Mouse (Mus musculus) stomach, embryonic 15.5 days (tissue): Measurements from ENCODE around the gene Mettl13. TPM values are rescaled to one million over a fixed set of nuclear protein-coding genes. Genes with fewer than 3 reads are reported as not detected.

Source experiments
- ATAC-seq: fragments of 200-750 bp; cut with Nextera tagmentation; 2 replicates; pipeline ENCODE4 v1.8.0; 2017; ENCODE audit warnings: low read depth, moderate number of reproducible peaks, moderate TSS enrichment; ENCODE audit not compliant: insufficient read depth, low FRiP score
- H3K27ac ChIP-seq: fragments of 300-500 bp; sonication (generic); 2 replicates; pipeline ENCODE4 v1.5.1; 2015; ENCODE audit warnings: mild to moderate bottlenecking, inconsistent platforms
- H3K27me3 ChIP-seq: fragments of 300-500 bp; sonication (generic); replicated peaks from 2 replicates; pipeline ENCODE4 v1.6.1; 2015; ENCODE audit warnings: inconsistent platforms
- H3K36me3 ChIP-seq: fragments of 300-500 bp; sonication (generic); 2 replicates; pipeline ENCODE4 v1.6.1; 2015; ENCODE audit warnings: inconsistent platforms
- H3K4me1 ChIP-seq: fragments of 300-500 bp; sonication (generic); 2 replicates; pipeline ENCODE4 v1.6.1; 2015; ENCODE audit warnings: inconsistent platforms
- H3K4me2 ChIP-seq: fragments of 300-500 bp; sonication (generic); 2 replicates; pipeline ENCODE4 v1.6.1; 2015; ENCODE audit warnings: mild to moderate bottlenecking, inconsistent platforms
- H3K4me3 ChIP-seq: fragments of 300-500 bp; sonication (generic); replicated peaks from 2 replicates; pipeline ENCODE4 v1.5.1; 2015; ENCODE audit warnings: inconsistent platforms
- H3K9ac ChIP-seq: fragments of 300-500 bp; sonication (generic); 2 replicates; pipeline ENCODE4 v1.6.1; 2015; ENCODE audit warnings: inconsistent platforms
- H3K9me3 ChIP-seq: fragments of 300-500 bp; sonication (generic); 2 replicates; pipeline ENCODE4 v1.6.1; 2016; ENCODE audit warnings: inconsistent platforms
- WGBS: fragments of 180-500 bp; shearing (Covaris S2); methylation state at CpG from one replicate; pipeline ENCODE4 v1.1.7; 2015; 5-methylcytosine and 5-hydroxymethylcytosine counted together
- polyA plus RNA-seq: library from polyadenylated mRNA; unstranded; fragments of >200 nt; fragmentation: Nextera tagmentation; extraction: Ambion mirVana; gene quantifications from 2 replicates; pipeline ENCODE4 v1.2.1, GENCODE M21; 2015

Gene Mettl13
- polyA plus RNA-seq, 1 experiment from 2014 or later, result 21.0 TPM

GRCm38 (mm10) chr1:162564992-162565391 is 16.6 kb upstream of the Mettl13 start:
- no peaks in the 10 kb centered on the region for H3K4me1 ChIP-seq
- no peak for ATAC-seq
- no peak overlapping the region for H3K4me2 ChIP-seq
- 50% methylated on average over 3 of the region's 3 CpGs for WGBS
- no peaks in the 10 kb centered on the region for H3K9me3 ChIP-seq
- no peak overlapping the region for H3K27ac ChIP-seq
- H3K4me3 ChIP-seq, result no peak overlapping the region
- no peaks in the 10 kb centered on the region for H3K36me3 ChIP-seq
- no peaks in the 10 kb centered on the region for H3K27me3 ChIP-seq
- no peak overlapping the region for H3K9ac ChIP-seq

GRCm38 (mm10) chr1:162563236-162563635 is 14.9 kb upstream of the Mettl13 start:
- Histone ChIP-seq H3K27me3 (no peaks in the 10 kb centered on the region), H3K4me2 (no peak overlapping the region), H3K4me1 (no peaks in the 10 kb centered on the region), H3K27ac (no peak overlapping the region), H3K9me3 (no peaks in the 10 kb centered on the region), H3K9ac (no peak overlapping the region), H3K36me3 (no peaks in the 10 kb centered on the region), H3K4me3 (no peak overlapping the region)
- ATAC-seq, result no peak
- WGBS, result 87% methylated on average over 1 of the region's 1 CpGs

GRCm38 (mm10) chr1:162554193-162554592 is 5.8 kb upstream of the Mettl13 start:
- WGBS, result 75% methylated on average over 3 of the region's 3 CpGs
- H3K4me3 ChIP-seq, result no peak overlapping the region
- ATAC-seq, result no peak

GRCm38 (mm10) chr1:162552956-162553355 is 4.6 kb upstream of the Mettl13 start:
- no peak overlapping the region for H3K27ac ChIP-seq
- H3K4me3 ChIP-seq, result no peak overlapping the region
- H3K36me3 ChIP-seq, result no peaks in the 10 kb centered on the region
- 80% methylated on average over 9 of the region's 9 CpGs for WGBS
- H3K9me3 ChIP-seq, result no peaks in the 10 kb centered on the region
- H3K4me1 ChIP-seq, result no peaks in the 10 kb centered on the region
- no peak overlapping the region for H3K9ac ChIP-seq
- H3K27me3 ChIP-seq, result no peaks in the 10 kb centered on the region
- H3K4me2 ChIP-seq, result no peak overlapping the region
- no peak for ATAC-seq

More at GRCm38 (mm10) chr1:162554193-162554592, 5.8 kb upstream of the Mettl13 start:
- Histone ChIP-seq H3K9me3 (no peaks in the 10 kb centered on the region), H3K36me3 (no peaks in the 10 kb centered on the region), H3K9ac (no peak overlapping the region), H3K4me2 (no peak overlapping the region), H3K27me3 (no peaks in the 10 kb centered on the region), H3K4me1 (no peaks in the 10 kb centered on the region), H3K27ac (no peak overlapping the region)

GRCm38 (mm10) chr1:162549615-162550283 is 1.4 kb upstream of the Mettl13 start:
- Histone ChIP-seq H3K4me1 (peaks cover 3% of the 10 kb centered on the region; the same call in 1 of the 2 replicates), H3K36me3 (0 out of 2 replicates have a peak, but pooled peaks cover 2% of the 10 kb centered on the region), H3K9ac (no peak overlapping the region), H3K27ac (no peak overlapping the region), H3K4me2 (no peak overlapping the region), H3K27me3 (no peaks in the 10 kb centered on the region), H3K4me3 (no peak overlapping the region), H3K9me3 (no peaks in the 10 kb centered on the region)
- 75% methylated on average over 5 of the region's 5 CpGs for WGBS
- no peak for ATAC-seq

GRCm38 (mm10) chr1:162548917-162549613 is 714 bp upstream of the Mettl13 start:
- ATAC-seq, result no peak
- H3K4me1 ChIP-seq, result peaks cover 3% of the 10 kb centered on the region; the same call in 1 of the 2 replicates
- peak overlapping the region; percentile 64; the same call in 1 of the 2 replicates for H3K9ac ChIP-seq
- peak overlapping the region; percentile 84 for H3K4me2 ChIP-seq
- H3K27me3 ChIP-seq, result no peaks in the 10 kb centered on the region
- peaks cover 3% of the 10 kb centered on the region; the same call in 1 of the 2 replicates for H3K36me3 ChIP-seq
- 62% methylated on average over 10 of the region's 10 CpGs for WGBS
- H3K27ac ChIP-seq, result peak overlapping the region; percentile 66; the same call in 1 of the 2 replicates
- no peaks in the 10 kb centered on the region for H3K9me3 ChIP-seq
- H3K4me3 ChIP-seq, result peak overlapping the region; percentile 67

GRCm38 (mm10) chr1:162547607-162548006 is 744 bp downstream of the Mettl13 start:
- Histone ChIP-seq H3K36me3 (peaks cover 14% of the 10 kb centered on the region; the same call in 1 of the 2 replicates), H3K27me3 (no peaks in the 10 kb centered on the region), H3K4me1 (peaks cover 3% of the 10 kb centered on the region; the same call in 1 of the 2 replicates), H3K27ac (no peak overlapping the region), H3K9ac (peak overlapping the region; percentile 58), H3K4me3 (peak overlapping the region; percentile 67), H3K4me2 (peak overlapping the region; percentile 84), H3K9me3 (no peaks in the 10 kb centered on the region)
- ATAC-seq, result no peak
- 4% methylated on average over 10 of the region's 10 CpGs for WGBS

GRCm38 (mm10) chr1:162543231-162543630 is 5.1 kb downstream of the Mettl13 start:
- WGBS, result 84% methylated on average over 1 of the region's 1 CpGs
- no peak for ATAC-seq
- peaks cover 27% of the 10 kb centered on the region for H3K36me3 ChIP-seq
- no peak overlapping the region for H3K4me3 ChIP-seq
- H3K9ac ChIP-seq, result no peak overlapping the region
- H3K9me3 ChIP-seq, result no peaks in the 10 kb centered on the region
- H3K4me2 ChIP-seq, result no peak overlapping the region
- H3K27ac ChIP-seq, result no peak overlapping the region
- H3K27me3 ChIP-seq, result no peaks in the 10 kb centered on the region
- H3K4me1 ChIP-seq, result peaks cover 3% of the 10 kb centered on the region; the same call in 1 of the 2 replicates

- Histone ChIP-seq H3K9ac (no peak overlapping the region), H3K9me3 (no peaks in the 10 kb centered on the region), H3K27ac (no peak overlapping the region), H3K27me3 (no peaks in the 10 kb centered on the region), H3K4me2 (no peak overlapping the region), H3K36me3 (peaks cover 40% of the 10 kb centered on the region), H3K4me1 (no peaks in the 10 kb centered on the region), H3K4me3 (no peak overlapping the region)
- 89% methylated on average over 14 of the region's 14 CpGs for WGBS
- ATAC-seq, result no peak
Observed at GRCm38 (mm10) chr1:162533766-162534560, 14.4 kb downstream of the Mettl13 start.

- 66% methylated on average over 4 of the region's 4 CpGs for WGBS
- no peak for ATAC-seq
Observed at GRCm38 (mm10) chr1:162532330-162532729, 16.0 kb downstream of the Mettl13 start.

GRCm38 (mm10) chr1:162531584-162531983 is 16.8 kb downstream of the Mettl13 start:
- H3K9ac ChIP-seq, result no peak overlapping the region
- no peaks in the 10 kb centered on the region for H3K4me1 ChIP-seq
- no peak overlapping the region for H3K4me3 ChIP-seq
- 70% methylated on average over 4 of the region's 4 CpGs for WGBS
- H3K9me3 ChIP-seq, result no peaks in the 10 kb centered on the region
- H3K27me3 ChIP-seq, result no peaks in the 10 kb centered on the region
- H3K27ac ChIP-seq, result no peak overlapping the region
- H3K36me3 ChIP-seq, result peaks cover 31% of the 10 kb centered on the region
- H3K4me2 ChIP-seq, result no peak overlapping the region
- no peak for ATAC-seq

More at GRCm38 (mm10) chr1:162532330-162532729, 16.0 kb downstream of the Mettl13 start:
- Histone ChIP-seq H3K27me3 (no peaks in the 10 kb centered on the region), H3K4me3 (no peak overlapping the region), H3K4me1 (no peaks in the 10 kb centered on the region), H3K27ac (no peak overlapping the region), H3K9me3 (no peaks in the 10 kb centered on the region), H3K4me2 (no peak overlapping the region), H3K36me3 (peaks cover 38% of the 10 kb centered on the region), H3K9ac (no peak overlapping the region)
